Comparison of ENCODE assay signal across 8 mouse cellular contexts in genomic region chr15:96286935-96287292, GRCm38 (mm10). TPM values are rescaled to one million over a fixed set of nuclear protein-coding genes. Genes with fewer than 3 reads are reported as not detected.
A peak's percentile ranks its signal among the peaks of the same experiment; 100 is the strongest.
DNase-seq lines count a peak whose midpoint lies in the region; ATAC-seq and TF ChIP-seq lines count a peak whose summit lies in the region.

No protein-coding gene starts in this region.

- peak overlapping the region; percentile 100 for H3K27ac ChIP-seq in cerebellum, adult 2 months (ENCODE audit: insufficient read depth, low read length)
- H3K27ac ChIP-seq in intestine, postnatal 0 days (ENCODE audit: low read depth, low read length), result peak overlapping the region; percentile 100
- peak overlapping the region; percentile 97; the same call in 1 of the 2 replicates for H3K27ac ChIP-seq in olfactory bulb, adult 2 months (ENCODE audit: insufficient read depth, low read depth, low read length)

- TF ChIP-seq POLR2A in cerebellum, adult 2 months (IDR thresholded peaks at IDR 0.05; ENCODE audit: borderline replicate concordance, insufficient read depth, low read length), result no peak
- no peak for TF ChIP-seq POLR2A in olfactory bulb, adult 2 months (IDR thresholded peaks at IDR 0.05; ENCODE audit: insufficient read depth, low read depth, low read length)

- peak overlapping the region; percentile 98 for H3K4me3 ChIP-seq in cerebellum, adult 2 months (replicated peaks; ENCODE audit: insufficient read depth, low read depth, low read length)
- peak overlapping the region; percentile 93 for H3K4me3 ChIP-seq in megakaryocyte, embryonic 14.5 days (replicated peaks)
- H3K4me3 ChIP-seq in intestine, postnatal 0 days (ENCODE audit: low read depth, low read length), result peak overlapping the region; percentile 84
- H3K4me3 ChIP-seq in olfactory bulb, adult 2 months (ENCODE audit: insufficient read depth, low read depth, low read length), result peak overlapping the region; percentile 95

- peak overlapping the region; percentile 100 for H3K9ac ChIP-seq in intestine, postnatal 0 days (ENCODE audit: low read depth, low read length)

- H3K27me3 ChIP-seq in cerebellum, adult 2 months (ENCODE audit: control insufficient read depth, insufficient read depth, low read length), result no peaks in the 10 kb centered on the region
- H3K27me3 ChIP-seq in megakaryocyte, embryonic 14.5 days (replicated peaks), result no peaks in the 10 kb centered on the region
- H3K27me3 ChIP-seq in intestine, postnatal 0 days (replicated peaks; ENCODE audit: control insufficient read depth, insufficient read depth, low read length), result no peaks in the 10 kb centered on the region

- no peaks in the 10 kb centered on the region for H3K9me3 ChIP-seq in megakaryocyte, embryonic 14.5 days
- H3K9me3 ChIP-seq in intestine, postnatal 0 days (ENCODE audit: control insufficient read depth), result no peaks in the 10 kb centered on the region

- no peaks in the 10 kb centered on the region for H3K4me1 ChIP-seq in cerebellum, adult 2 months (ENCODE audit: control insufficient read depth, insufficient read depth, low read length)
- H3K4me1 ChIP-seq in megakaryocyte, embryonic 14.5 days, result peaks cover 30% of the 10 kb centered on the region
- H3K4me1 ChIP-seq in intestine, postnatal 0 days (replicated peaks; ENCODE audit: control insufficient read depth, insufficient read depth, low read length), result no peaks in the 10 kb centered on the region; the same call in 1 of the 2 replicates
- no peaks in the 10 kb centered on the region for H3K4me1 ChIP-seq in olfactory bulb, adult 2 months (ENCODE audit: control insufficient read depth, insufficient read depth, low read length)

- peak overlapping the region; percentile 81 for H3K4me2 ChIP-seq in intestine, postnatal 0 days (replicated peaks; ENCODE audit: low read depth)

- no peak for TF ChIP-seq CTCF in cerebellum, adult 2 months (IDR thresholded peaks at IDR 0.05; ENCODE audit: borderline replicate concordance, insufficient read depth, low read depth, low read length)
- TF ChIP-seq CTCF in intestine, postnatal 0 days (IDR thresholded peaks at IDR 0.05; ENCODE audit: low read depth), result no peak
- TF ChIP-seq CTCF in olfactory bulb, adult 2 months (IDR thresholded peaks at IDR 0.05; ENCODE audit: insufficient read depth, low read depth, low read length), result no peak

- H3K36me3 ChIP-seq in megakaryocyte, embryonic 14.5 days (replicated peaks; ENCODE audit: low read length), result peaks cover 27% of the 10 kb centered on the region
- H3K36me3 ChIP-seq in intestine, postnatal 0 days (ENCODE audit: control insufficient read depth, insufficient read depth), result no peaks in the 10 kb centered on the region

- ATAC-seq in megakaryocyte, adult 5-6 weeks (ENCODE audit: poor library complexity, severe bottlenecking), result no peak
- ATAC-seq in intestine, postnatal 0 days, result peak; percentile 35
- no peak for ATAC-seq in megakaryocyte progenitor cell, adult 5-6 weeks (replicated peaks; ENCODE audit: poor library complexity)
- no peak for ATAC-seq in monocyte, adult 5-6 weeks (replicated peaks; ENCODE audit: insufficient number of reproducible peaks, low FRiP score, low TSS enrichment, poor library complexity, severe bottlenecking)

- no peak for DNase-seq in cerebellum, adult 2 months
- DNase-seq in cerebellum, postnatal 4 days (ENCODE audit: low spot score in 2 of 2), result no peak

- WGBS in cerebellum, adult 2 months, result 2% methylated on average over 57 of the region's 63 CpGs
- WGBS in intestine, postnatal 0 days, result under 1% methylated on average over 38 of the region's 63 CpGs
- WGBS in olfactory bulb, adult 2 months, result 13% methylated on average over 33 of the region's 63 CpGs

RNA-seq across cellular contexts. Expression of gene Arid2, which starts 0.4 kb away (rescaled TPM):
- polyA plus RNA-seq in cerebellum, adult 2 months (2012; rRNA removed), result 17.6 and 18.1 TPM in 2 replicates
- polyA plus RNA-seq in megakaryocyte, embryonic 14.5 days (2012; ENCODE audit: insufficient read depth, low replicate concordance), result 4.4 and 5.9 TPM in 2 replicates
- total RNA-seq in megakaryocyte, adult 5-6 weeks (2015), result 39.0 and 44.5 TPM in 2 replicates
- 28.5 and 36.2 TPM in 2 replicates for total RNA-seq in megakaryocyte, adult 5-6 weeks (2017)
- polyA plus RNA-seq in intestine, postnatal 0 days (2015; fragmentation: Nextera tagmentation; extraction: Ambion mirVana), result 9.4 and 10.0 TPM in 2 replicates
- 35.6 TPM in 1 of 2 replicates, not detected in the other for polyA plus RNA-seq in olfactory bulb, adult 2 months (2012; ENCODE audit: insufficient read depth, insufficient read length, low replicate concordance, missing spikeins)
- total RNA-seq in megakaryocyte progenitor cell, adult 5-6 weeks (2015), result 64.1 and 66.2 TPM in 2 replicates
- total RNA-seq in megakaryocyte progenitor cell, adult 5-6 weeks (2017), result 35.7 and 36.1 TPM in 2 replicates
- total RNA-seq in monocyte, adult 5-6 weeks (2017), result 19.6 to 44.6 TPM (median 31.3 TPM) in 3 replicates
